Mouse (Mus musculus) adrenal gland, adult 18-20 months (tissue): ENCODE measurements around the gene Gucy2g. TPM values are rescaled to one million over a fixed set of nuclear protein-coding genes. Genes with fewer than 3 reads are reported as not detected.
"Not testable (repeated sequence)": the region's sequence is repeated elsewhere in the genome, so short reads cannot be mapped to it uniquely, and the experiment has no call there.

Experiments
- DNase-seq, 2 experiments: peaks; one replicate each; pipeline ENCODE4 v3.0.0; 2021 to 2022; ENCODE audit warnings: low spot score in 2 of 2
- total RNA-seq, 2 experiments: library from RNA; stranded (reverse); gene quantifications; 1 replicate in 1 of 2; 2 replicates in 1 of 2; pipeline ENCODE4 v1.2.3; 2021

Gene Gucy2g
- total RNA-seq, 2 experiments from 2014 or later, result not detected

GRCm38 (mm10) chr19:55207746-55208538, 33.1 kb downstream of the Gucy2g start:
- no peak for DNase-seq

GRCm38 (mm10) chr19:55207205-55207604, 33.8 kb downstream of the Gucy2g start:
- DNase-seq, result no peak

- DNase-seq, result peak in 1 of 2 experiments; percentile 36
Measured at GRCm38 (mm10) chr19:55206482-55207138, 34.4 kb downstream of the Gucy2g start.

GRCm38 (mm10) chr19:55198303-55198702, 42.7 kb downstream of the Gucy2g start:
- DNase-seq, result peak; percentile 59 to 67

GRCm38 (mm10) chr19:55195574-55195973, 45.5 kb downstream of the Gucy2g start:
- DNase-seq, result no peak

GRCm38 (mm10) chr19:55194520-55195170, 46.4 kb downstream of the Gucy2g start:
- DNase-seq, result peak in 1 of 2 experiments; percentile 41

- DNase-seq, result no peak
Measured at GRCm38 (mm10) chr19:55193717-55194394, 47.2 kb downstream of the Gucy2g start.

- no peak for DNase-seq
Measured at GRCm38 (mm10) chr19:55192254-55192945, 48.6 kb downstream of the Gucy2g start.

GRCm38 (mm10) chr19:55191596-55191995, 49.4 kb downstream of the Gucy2g start:
- no peak for DNase-seq

GRCm38 (mm10) chr19:55190065-55190464, 51.0 kb downstream of the Gucy2g start:
- no peak for DNase-seq

GRCm38 (mm10) chr19:55185651-55186050, 55.4 kb downstream of the Gucy2g start:
- no peak for DNase-seq

GRCm38 (mm10) chr19:55185074-55185473, 56.0 kb downstream of the Gucy2g start:
- no peak for DNase-seq

GRCm38 (mm10) chr19:55184442-55184841, 56.6 kb downstream of the Gucy2g start:
- no peak for DNase-seq

GRCm38 (mm10) chr19:55180433-55180832, 60.6 kb downstream of the Gucy2g start, which contains the start of gene Tectb:
TSS of gene Tectb (plus strand) at chr19:55180733.
- DNase-seq, result no peak

GRCm38 (mm10) chr19:55177143-55177542, 63.9 kb downstream of the Gucy2g start:
- DNase-seq, result no peak

- DNase-seq, result no peak
Measured at GRCm38 (mm10) chr19:55171585-55171984, 69.5 kb downstream of the Gucy2g start.

GRCm38 (mm10) chr19:55170399-55170798, 70.6 kb downstream of the Gucy2g start:
- no peak for DNase-seq

- DNase-seq, result not testable (repeated sequence)
Measured at GRCm38 (mm10) chr19:55169236-55169729, 71.8 kb downstream of the Gucy2g start.

GRCm38 (mm10) chr19:55168360-55168759, 72.7 kb downstream of the Gucy2g start:
- no peak for DNase-seq

- no peak for DNase-seq
Measured at GRCm38 (mm10) chr19:55167741-55168140, 73.3 kb downstream of the Gucy2g start.
